Mouse (Mus musculus) bone marrow, adult 2 months (tissue): ENCODE measurements around the gene Camta2. TPM values are rescaled to one million over a fixed set of nuclear protein-coding genes. Genes with fewer than 3 reads are reported as not detected.

Experiments
- H3K27ac ChIP-seq: fragments of 200-500 bp; 2 replicates; pipeline ENCODE4 v1.5.1; 2012; ENCODE audit warnings: low read depth, mild to moderate bottlenecking, control low read depth, inconsistent platforms, low read length; ENCODE audit not compliant: control insufficient read depth, poor library complexity, insufficient read depth
- H3K4me1 ChIP-seq: fragments of 200-500 bp; 2 replicates; pipeline ENCODE4 v1.6.1; 2011; ENCODE audit warnings: low read length; ENCODE audit not compliant: control insufficient read depth, insufficient read depth
- H3K4me3 ChIP-seq: fragments of 200-500 bp; replicated peaks from 2 replicates; pipeline ENCODE3; 2011; ENCODE audit warnings: mild to moderate bottlenecking, low read depth, low read length, control low read depth; ENCODE audit not compliant: control insufficient read depth
- CTCF ChIP-seq: fragments of 200-500 bp; IDR thresholded peaks from 2 replicates; pipeline ENCODE4 v1.5.1; 2011; ENCODE audit warnings: low read length, control low read depth; ENCODE audit not compliant: control insufficient read depth, insufficient read depth
- POLR2A ChIP-seq: fragments of 200-500 bp; IDR thresholded peaks from 2 replicates; pipeline ENCODE4 v1.6.1; 2011; ENCODE audit warnings: low read depth, mild to moderate bottlenecking, control low read depth, low read length, borderline replicate concordance; ENCODE audit not compliant: control insufficient read depth
- WGBS: fragments of 180-500 bp; shearing (Covaris S2); methylation state at CpG from one replicate; pipeline ENCODE4 v1.1.7; 2018; 5-methylcytosine and 5-hydroxymethylcytosine counted together
- polyA plus RNA-seq: library from polyadenylated mRNA; stranded (reverse); fragments of >200 nt; gene quantifications from 2 replicates; pipeline ENCODE4 v1.2.4, GENCODE M21; 2011; ENCODE audit warnings: low replicate concordance; ENCODE audit not compliant: missing spikeins, insufficient read depth, insufficient read length

Camta2 gene
- polyA plus RNA-seq, 1 experiment, result 24.0 TPM

- WGBS, result 2% methylated on average over 16 of the region's 16 CpGs
- Histone ChIP-seq H3K4me1 (no peaks in the 10 kb centered on the region), H3K27ac (peak overlapping the region; percentile 92), H3K4me3 (peak overlapping the region; percentile 73)
- no peak for TF ChIP-seq POLR2A
- TF ChIP-seq CTCF, result no peak
Observed at GRCm38 (mm10) chr11:70686901-70687566, 871 bp downstream of the Camta2 start.

GRCm38 (mm10) chr11:70683640-70684039 lies 4.3 kb downstream of the Camta2 start:
- peaks cover 4% of the 10 kb centered on the region; the same call in 1 of the 2 replicates for H3K4me1 ChIP-seq
- H3K4me3 ChIP-seq, result no peak overlapping the region
- H3K27ac ChIP-seq, result no peak overlapping the region
- no peak for TF ChIP-seq CTCF
- TF ChIP-seq POLR2A, result no peak
- WGBS, result 83% methylated on average over 5 of the region's 5 CpGs

DNA sequence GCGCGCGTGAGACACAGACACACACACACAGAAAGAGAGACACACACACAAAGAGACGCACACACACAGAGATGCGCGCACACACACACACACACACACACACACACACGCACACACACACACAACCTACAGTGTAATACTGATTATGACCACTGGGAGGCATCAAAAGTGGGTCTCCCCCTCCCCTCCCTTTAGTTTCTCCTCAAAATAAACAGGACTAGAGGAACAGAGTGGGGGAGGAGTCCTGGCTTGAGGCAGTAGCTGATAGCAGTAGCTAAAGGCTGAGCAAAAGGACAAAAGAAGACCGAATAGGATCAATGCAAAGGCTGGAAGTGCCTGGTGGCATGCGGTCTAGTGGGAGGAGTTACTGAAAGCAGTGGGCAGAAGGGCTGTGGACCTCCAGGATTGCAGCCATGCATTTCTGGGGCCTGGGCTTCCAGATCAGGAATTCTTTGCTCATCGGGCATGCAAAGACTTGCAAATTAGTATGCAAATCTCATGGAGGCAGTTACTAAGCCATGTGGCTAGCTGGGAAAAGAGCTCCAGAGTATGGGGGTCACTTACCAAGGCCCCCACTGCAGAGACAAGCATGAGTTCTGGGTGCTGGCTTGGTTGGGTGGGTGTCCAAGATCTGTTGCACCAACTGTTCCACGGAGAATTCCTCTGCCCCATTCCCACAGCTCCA lies 5.9 kb downstream of the Camta2 start:
- TF ChIP-seq POLR2A (no peak), CTCF (no peak)
- Histone ChIP-seq H3K27ac (no peak overlapping the region), H3K4me1 (peaks cover 4% of the 10 kb centered on the region; the same call in 1 of the 2 replicates), H3K4me3 (no peak overlapping the region)
- WGBS, result 84% methylated on average over 11 of the region's 11 CpGs

DNA sequence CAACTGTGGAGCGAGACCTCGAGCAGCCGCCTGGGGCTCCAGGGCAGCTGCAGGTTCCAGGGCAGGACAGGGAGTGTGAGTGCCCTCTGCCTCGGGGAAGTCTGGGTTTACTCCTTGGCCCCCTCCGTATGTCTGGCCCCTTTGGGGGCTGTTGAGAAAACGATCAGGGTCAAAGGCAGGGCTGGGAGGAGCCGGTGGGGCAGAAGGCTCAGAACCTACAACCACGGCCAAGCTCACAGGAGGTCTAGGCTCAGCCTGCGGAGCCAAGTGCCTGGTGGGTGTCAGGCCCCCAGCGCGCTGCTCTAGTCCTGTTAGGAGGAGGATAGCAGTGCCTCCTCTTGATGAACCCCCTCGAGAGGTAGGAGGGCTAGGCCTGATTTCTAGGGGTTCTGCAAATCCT lies 6.7 kb downstream of the Camta2 start:
- 90% methylated on average over 12 of the region's 12 CpGs for WGBS
- no peak overlapping the region for H3K4me3 ChIP-seq
- peaks cover 4% of the 10 kb centered on the region; the same call in 1 of the 2 replicates for H3K4me1 ChIP-seq
- H3K27ac ChIP-seq, result no peak overlapping the region
- TF ChIP-seq POLR2A, result no peak
- TF ChIP-seq CTCF, result no peak

GRCm38 (mm10) chr11:70679894-70680293 lies 8.0 kb downstream of the Camta2 start:
- TF ChIP-seq POLR2A, result no peak
- TF ChIP-seq CTCF, result no peak
- Histone ChIP-seq H3K4me1 (peaks cover 4% of the 10 kb centered on the region; the same call in 1 of the 2 replicates), H3K27ac (peak overlapping the region; percentile 68; the same call in 1 of the 2 replicates), H3K4me3 (no peak overlapping the region)
- 16% methylated on average over 8 of the region's 8 CpGs for WGBS

DNA sequence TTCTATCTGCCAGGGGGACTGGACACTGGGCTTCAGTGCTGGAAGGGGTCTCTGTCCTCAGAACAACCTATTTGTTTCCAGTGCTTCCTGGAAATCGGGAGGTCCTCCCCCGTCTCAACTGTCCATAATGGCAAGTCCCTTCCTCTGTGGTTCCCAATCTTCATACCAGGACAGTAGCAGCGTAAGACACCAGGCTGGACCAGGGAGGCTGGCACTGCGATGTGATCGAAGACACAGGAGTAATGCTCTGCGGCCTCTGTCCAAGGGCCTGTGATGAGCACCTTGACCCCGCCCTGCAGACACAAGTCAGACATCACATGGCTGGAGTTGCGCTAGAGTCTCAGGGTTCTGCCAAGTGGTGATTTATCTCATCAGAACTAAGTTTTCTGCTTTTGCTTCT lies 8.5 kb downstream of the Camta2 start:
- WGBS, result 87% methylated on average over 8 of the region's 8 CpGs
- Histone ChIP-seq H3K4me1 (peaks cover 4% of the 10 kb centered on the region; the same call in 1 of the 2 replicates), H3K27ac (peak overlapping the region; percentile 13; the same call in 1 of the 2 replicates), H3K4me3 (no peak overlapping the region)
- no peak for TF ChIP-seq CTCF
- TF ChIP-seq POLR2A, result no peak

DNA sequence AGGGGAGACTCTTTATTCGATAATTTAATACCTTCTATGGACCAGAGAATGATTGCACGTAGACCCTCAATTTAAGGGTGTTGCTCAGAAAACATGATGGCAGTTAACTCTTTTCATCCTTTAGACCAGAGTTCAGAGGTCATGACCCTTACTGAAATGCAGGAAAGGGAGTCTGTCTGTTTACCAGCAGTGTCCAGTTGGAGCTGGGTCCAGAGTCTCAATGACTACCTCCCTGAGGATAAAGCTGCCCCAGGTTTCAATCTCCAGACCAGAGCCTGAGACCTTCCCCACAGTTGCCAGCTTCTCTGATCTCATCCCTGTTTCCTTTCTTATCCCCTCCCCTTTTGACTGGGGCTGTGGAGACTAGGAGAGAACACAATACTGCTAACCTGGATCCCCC lies 9.3 kb downstream of the Camta2 start:
- Histone ChIP-seq H3K4me1 (peaks cover 4% of the 10 kb centered on the region; the same call in 1 of the 2 replicates), H3K27ac (no peak overlapping the region), H3K4me3 (no peak overlapping the region)
- WGBS, result 83% methylated on average over 2 of the region's 2 CpGs
- TF ChIP-seq CTCF (no peak), POLR2A (no peak)

GRCm38 (mm10) chr11:70678092-70678491 lies 9.8 kb downstream of the Camta2 start:
- TF ChIP-seq CTCF (no peak), POLR2A (no peak)
- Histone ChIP-seq H3K4me3 (no peak overlapping the region), H3K4me1 (peaks cover 4% of the 10 kb centered on the region; the same call in 1 of the 2 replicates), H3K27ac (no peak overlapping the region)
- WGBS, result 86% methylated on average over 9 of the region's 9 CpGs
